ENCODE assay signal across 8 mouse cellular contexts in genomic region chrX:142679502-142680250, GRCm38 (mm10). TPM values are rescaled to one million over a fixed set of nuclear protein-coding genes. Genes with fewer than 3 reads are reported as not detected.
DNase-seq lines count a peak whose midpoint lies in the region; ATAC-seq and TF ChIP-seq lines count a peak whose summit lies in the region.

No protein-coding gene starts in this region.

- no peak for TF ChIP-seq CTCF in bone marrow, adult 2 months (IDR thresholded peaks at IDR 0.05; ENCODE audit: control insufficient read depth, insufficient read depth, low read length)
- TF ChIP-seq CTCF in hindbrain, postnatal 0 days (IDR thresholded peaks at IDR 0.05; ENCODE audit: low read depth): no peak

- no peaks in the 10 kb centered on the region for H3K9me3 ChIP-seq in kidney, embryonic 14.5 days (ENCODE audit: control insufficient read depth, low read length)
- H3K9me3 ChIP-seq in hindbrain, postnatal 0 days (ENCODE audit: low read length): no peaks in the 10 kb centered on the region
- no peaks in the 10 kb centered on the region for H3K9me3 ChIP-seq in midbrain, embryonic 16.5 days (replicated peaks; ENCODE audit: control insufficient read depth, low read length, poor library complexity, severe bottlenecking)

- H3K27ac ChIP-seq in kidney, embryonic 14.5 days (ENCODE audit: low read depth, low read length): peak overlapping the region; percentile 93
- 0 out of 2 replicates have a peak overlapping the region, but pooled peaks have one; percentile 15 for H3K27ac ChIP-seq in bone marrow, adult 2 months (ENCODE audit: control insufficient read depth, insufficient read depth, low read depth, low read length, poor library complexity)
- H3K27ac ChIP-seq in hindbrain, postnatal 0 days: no peak overlapping the region; the same call in 1 of the 2 replicates
- H3K27ac ChIP-seq in midbrain, embryonic 16.5 days (ENCODE audit: low read length): no peak overlapping the region; the same call in 1 of the 2 replicates

- peaks cover 16% of the 10 kb centered on the region for H3K4me1 ChIP-seq in kidney, embryonic 14.5 days (ENCODE audit: control insufficient read depth, insufficient read depth, low read length)
- H3K4me1 ChIP-seq in bone marrow, adult 2 months (ENCODE audit: control insufficient read depth, insufficient read depth, low read length): no peaks in the 10 kb centered on the region; the same call in 1 of the 2 replicates
- H3K4me1 ChIP-seq in hindbrain, postnatal 0 days (ENCODE audit: insufficient read depth, low read length): 0 out of 2 replicates have a peak, but pooled peaks cover 2% of the 10 kb centered on the region
- H3K4me1 ChIP-seq in midbrain, embryonic 16.5 days (ENCODE audit: control insufficient read depth, insufficient read depth, low read length): peaks cover 10% of the 10 kb centered on the region

- ATAC-seq in kidney, embryonic 14.5 days (ENCODE audit: low FRiP score, low TSS enrichment): no peak
- ATAC-seq in hindbrain, postnatal 0 days: no peak
- no peak for ATAC-seq in midbrain, embryonic 16.5 days

- no peaks in the 10 kb centered on the region for H3K27me3 ChIP-seq in kidney, embryonic 14.5 days (ENCODE audit: control insufficient read depth, insufficient read depth, low read length)
- no peaks in the 10 kb centered on the region for H3K27me3 ChIP-seq in hindbrain, postnatal 0 days (ENCODE audit: insufficient read depth, low read length)
- H3K27me3 ChIP-seq in midbrain, embryonic 16.5 days (ENCODE audit: control insufficient read depth, insufficient read depth, low read depth, low read length): peaks cover 3% of the 10 kb centered on the region; the same call in 1 of the 2 replicates

- peak overlapping the region; percentile 58; the same call in 1 of the 2 replicates for H3K4me3 ChIP-seq in kidney, embryonic 14.5 days (ENCODE audit: low read length)
- no peak overlapping the region for H3K4me3 ChIP-seq in bone marrow, adult 2 months (replicated peaks; ENCODE audit: control insufficient read depth, low read depth, low read length)
- peak overlapping the region; percentile 57 for H3K4me3 ChIP-seq in hindbrain, postnatal 0 days (ENCODE audit: low read length)
- H3K4me3 ChIP-seq in midbrain, embryonic 16.5 days (ENCODE audit: low read depth, low read length): peak overlapping the region; percentile 60; the same call in 1 of the 2 replicates

- no peaks in the 10 kb centered on the region for H3K36me3 ChIP-seq in kidney, embryonic 14.5 days (ENCODE audit: control insufficient read depth, insufficient read depth, low read length)
- no peaks in the 10 kb centered on the region for H3K36me3 ChIP-seq in hindbrain, postnatal 0 days (ENCODE audit: insufficient read depth, low read length)
- no peaks in the 10 kb centered on the region for H3K36me3 ChIP-seq in midbrain, embryonic 16.5 days (ENCODE audit: control insufficient read depth, insufficient read depth, low read length)

- H3K9ac ChIP-seq in kidney, embryonic 14.5 days (ENCODE audit: low read depth, low read length): peak overlapping the region; percentile 42; the same call in 1 of the 2 replicates
- H3K9ac ChIP-seq in hindbrain, postnatal 0 days (replicated peaks; ENCODE audit: low read length): no peak overlapping the region
- H3K9ac ChIP-seq in midbrain, embryonic 16.5 days (ENCODE audit: low read depth, low read length): no peak overlapping the region

- DNase-seq in kidney, adult 8-10 months: no peak
- DNase-seq in hindbrain, postnatal 0 days (ENCODE audit: low spot score): no peak
- DNase-seq in gastrocnemius, postnatal 14 days: no peak
- DNase-seq in layer of hippocampus, postnatal 36 days: no peak
- DNase-seq in cerebellum, adult 9-10 months: no peak

- no peak for TF ChIP-seq POLR2A in bone marrow, adult 2 months (IDR thresholded peaks at IDR 0.05; ENCODE audit: borderline replicate concordance, control insufficient read depth, low read depth, low read length)

- intact Hi-C loops in gastrocnemius, postnatal 14 days (cut with DNase I; ENCODE audit: low total_unique reads): loop anchor here (10.0 kb wide), 1 partner anchor 105 kb away; no protein-coding TSS in a partner anchor

- 43% methylated on average over 11 of the region's 11 CpGs for WGBS in kidney, embryonic 14.5 days
- WGBS in bone marrow, adult 2 months: 22% methylated on average over 11 of the region's 11 CpGs
- 55% methylated on average over 11 of the region's 11 CpGs for WGBS in hindbrain, postnatal 0 days
- WGBS in midbrain, embryonic 16.5 days: 52% methylated on average over 11 of the region's 11 CpGs

- peak overlapping the region; percentile 43 for H3K4me2 ChIP-seq in kidney, embryonic 14.5 days (replicated peaks; ENCODE audit: low read depth, low read length)
- H3K4me2 ChIP-seq in hindbrain, postnatal 0 days (ENCODE audit: low read depth, low read length): peak overlapping the region; percentile 64
- peak overlapping the region; percentile 56 for H3K4me2 ChIP-seq in midbrain, embryonic 16.5 days (ENCODE audit: low read length)

RNA-seq across cellular contexts. Expression of gene Tmem164, which starts 1.5 kb away (rescaled TPM):
- 18.5 and 34.5 TPM in 2 replicates for polyA plus RNA-seq in kidney, embryonic 14.5 days (2014; fragmentation: Nextera tagmentation; extraction: Ambion mirVana)
- polyA plus RNA-seq in bone marrow, adult 2 months (2011; ENCODE audit: insufficient read depth, insufficient read length, low replicate concordance, missing spikeins): 19.3 and 30.2 TPM in 2 replicates
- 42.0 and 47.3 TPM in 2 replicates for total RNA-seq in hindbrain, postnatal 0 days (2014; rRNA removed)
- polyA plus RNA-seq in hindbrain, postnatal 0 days (2015; fragmentation: Nextera tagmentation; extraction: Ambion mirVana): 17.9 and 18.2 TPM in 2 replicates
- 21.4 and 22.0 TPM in 2 replicates for polyA plus RNA-seq in midbrain, embryonic 16.5 days (2015; fragmentation: Nextera tagmentation; extraction: Ambion mirVana)
- 1 to 10 TPM; 4.8 to 5.6 TPM for total RNA-seq in gastrocnemius, postnatal 14 days (2021)
- total RNA-seq in layer of hippocampus, postnatal 36 days (2021): 10 to 100 TPM; 18.4 to 21.6 TPM

Comparison
In these comparisons a context has a peak if more than half of its experiments do, and no peak if none do; other contexts are left out.
1. H3K27ac ChIP-seq: peak in kidney, embryonic 14.5 days (single experiment) and bone marrow, adult 2 months (single experiment); none in hindbrain, postnatal 0 days (single experiment) and midbrain, embryonic 16.5 days (single experiment).
2. Peak in every context shown above with its lines, with median percentiles within 50 percentile points of each other: H3K4me2 ChIP-seq.